Mouse (Mus musculus): ENCODE measurements around the gene Myh9. TPM values are rescaled to one million over a fixed set of nuclear protein-coding genes. Genes with fewer than 3 reads are reported as not detected.

The Myh9 gene
- polyA plus RNA-seq, 1 experiment, result 187 TPM

GRCm38 (mm10) chr15:77773099-77773915 is 68.7 kb downstream of the Myh9 start:
- TF ChIP-seq GATA1 (IDR thresholded peaks at IDR 0.05; ENCODE audit: low read length), result no peak

GRCm38 (mm10) chr15:77770942-77771341 is 71.0 kb downstream of the Myh9 start:
- TF ChIP-seq GATA1 (IDR thresholded peaks at IDR 0.05; ENCODE audit: low read length), result no peak

DNA sequence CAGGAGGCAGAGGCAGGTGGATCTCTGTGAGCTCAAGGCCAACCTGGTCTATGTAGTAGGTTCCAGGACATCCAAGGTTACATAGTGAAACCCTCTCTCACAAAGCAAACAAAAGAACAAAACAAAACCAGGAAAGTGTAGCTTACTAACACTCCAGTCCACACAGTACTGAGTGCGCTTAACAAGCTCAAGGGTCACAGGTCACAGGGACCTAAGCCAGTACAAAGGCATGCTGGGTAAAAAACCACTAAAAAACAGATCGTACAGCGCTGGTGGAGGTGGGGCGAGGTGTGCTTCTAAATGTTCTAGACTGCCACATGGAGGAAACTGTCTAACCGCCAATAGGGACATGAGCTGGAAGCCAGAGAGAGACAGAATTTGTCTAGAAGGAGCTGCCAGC is 71.6 kb downstream of the Myh9 start:
- no peak for TF ChIP-seq GATA1 (IDR thresholded peaks at IDR 0.05; ENCODE audit: low read length)

DNA sequence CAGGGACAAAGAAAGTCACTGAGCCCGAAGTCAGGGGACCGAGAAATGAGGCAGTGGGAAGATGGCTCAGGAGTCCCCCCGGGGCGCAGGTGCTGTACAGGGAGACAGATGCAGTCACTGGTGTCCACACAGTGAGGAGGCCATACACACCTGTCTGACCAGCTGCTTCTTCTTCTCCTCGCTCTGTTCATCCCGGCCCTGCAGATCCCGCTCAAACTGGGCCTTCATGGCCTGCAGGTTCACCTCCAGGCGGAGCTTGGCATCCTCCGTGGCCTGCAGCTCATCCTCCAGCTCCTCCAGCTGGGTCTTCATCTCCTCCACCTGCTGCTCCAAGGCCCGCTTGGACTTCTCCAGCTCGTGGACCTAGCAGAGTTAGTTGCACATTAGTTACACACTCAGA is 75.0 kb downstream of the Myh9 start:
- no peak for TF ChIP-seq GATA1 (IDR thresholded peaks at IDR 0.05; ENCODE audit: low read length)

DNA sequence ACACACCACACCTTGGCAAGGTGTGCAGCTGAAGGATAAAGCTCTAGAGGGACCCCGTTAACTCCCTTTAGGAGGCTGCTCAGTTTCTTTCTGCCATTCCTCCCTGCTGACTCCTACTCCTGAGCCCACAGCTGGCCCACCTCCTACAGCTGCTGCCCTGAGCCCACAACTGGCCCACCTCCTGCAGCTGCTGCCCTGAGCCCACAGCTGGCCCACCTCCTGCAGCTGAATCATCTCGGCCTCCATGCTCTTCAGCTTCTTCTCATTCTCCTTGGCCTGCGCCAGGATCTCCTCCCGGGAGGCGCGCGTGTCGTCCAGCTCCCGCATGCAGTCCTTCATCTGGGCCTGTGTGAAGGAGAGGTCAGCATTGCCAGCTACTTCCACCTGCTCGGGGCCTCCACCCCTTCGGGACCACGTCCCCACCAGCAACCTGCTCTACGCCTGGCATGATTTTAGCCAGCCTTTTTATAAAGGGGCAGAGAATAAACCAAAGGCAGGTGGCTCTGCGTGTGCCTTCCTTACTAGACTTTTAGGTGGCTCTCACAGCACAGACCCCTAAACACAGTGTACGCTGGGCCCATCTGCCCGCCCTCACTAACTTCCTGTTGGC is 76.4 kb downstream of the Myh9 start:
- no peak for TF ChIP-seq GATA1 (IDR thresholded peaks at IDR 0.05; ENCODE audit: low read length)

DNA sequence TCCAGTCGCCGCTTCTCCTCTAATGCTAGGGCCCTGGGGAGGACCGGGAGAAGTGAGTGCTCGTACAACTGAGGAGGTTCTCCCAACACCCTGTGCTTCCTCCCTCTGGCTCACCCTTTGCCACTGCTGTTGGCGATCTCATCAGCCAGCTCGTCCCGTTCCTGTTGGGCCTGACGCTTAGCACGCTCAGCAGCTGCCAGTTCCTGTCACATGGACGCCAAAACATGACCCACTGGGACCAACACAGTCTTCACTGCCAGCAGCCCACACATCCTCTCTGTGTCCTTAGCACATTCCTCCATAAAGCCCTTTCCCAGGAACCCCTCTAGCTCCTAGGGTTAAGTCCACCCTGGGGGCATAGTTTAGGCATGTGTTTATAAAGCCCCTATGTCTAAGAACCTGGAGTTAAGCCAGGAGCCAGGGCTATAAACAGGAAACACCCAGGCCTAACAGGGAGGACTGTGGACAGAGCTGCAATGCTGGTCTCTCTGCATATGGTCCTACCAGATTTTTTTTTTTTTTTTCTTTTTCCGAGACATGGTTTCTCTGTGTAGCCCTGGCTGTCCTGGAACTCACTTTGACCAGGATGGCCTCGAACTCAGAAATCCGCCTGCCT is 77.5 kb downstream of the Myh9 start:
- TF ChIP-seq GATA1 (IDR thresholded peaks at IDR 0.05; ENCODE audit: low read length), result no peak

DNA sequence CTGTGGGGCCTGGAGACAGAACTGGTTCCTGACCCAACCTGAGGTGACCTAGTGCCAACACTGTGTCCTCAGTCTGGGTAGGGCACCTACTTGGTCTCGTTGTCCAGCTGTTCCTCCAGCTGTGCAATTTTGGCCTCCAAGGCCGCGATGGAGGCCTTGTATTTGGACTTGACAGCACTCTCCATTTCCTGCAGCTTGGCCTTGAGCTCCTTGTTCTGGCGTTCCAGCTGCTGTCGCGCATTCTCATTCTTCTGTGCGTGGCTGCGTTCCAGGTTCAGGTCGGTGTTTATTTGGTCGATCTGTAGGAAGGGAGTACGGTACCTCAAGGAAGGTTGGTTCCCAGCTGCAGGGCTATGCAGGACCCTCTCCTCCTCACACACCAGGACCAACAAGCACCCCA is 78.3 kb downstream of the Myh9 start:
- TF ChIP-seq GATA1 (IDR thresholded peaks at IDR 0.05; ENCODE audit: low read length), result no peak

GRCm38 (mm10) chr15:77763050-77763449 is 78.9 kb downstream of the Myh9 start:
- no peak for TF ChIP-seq GATA1 (IDR thresholded peaks at IDR 0.05; ENCODE audit: low read length)

DNA sequence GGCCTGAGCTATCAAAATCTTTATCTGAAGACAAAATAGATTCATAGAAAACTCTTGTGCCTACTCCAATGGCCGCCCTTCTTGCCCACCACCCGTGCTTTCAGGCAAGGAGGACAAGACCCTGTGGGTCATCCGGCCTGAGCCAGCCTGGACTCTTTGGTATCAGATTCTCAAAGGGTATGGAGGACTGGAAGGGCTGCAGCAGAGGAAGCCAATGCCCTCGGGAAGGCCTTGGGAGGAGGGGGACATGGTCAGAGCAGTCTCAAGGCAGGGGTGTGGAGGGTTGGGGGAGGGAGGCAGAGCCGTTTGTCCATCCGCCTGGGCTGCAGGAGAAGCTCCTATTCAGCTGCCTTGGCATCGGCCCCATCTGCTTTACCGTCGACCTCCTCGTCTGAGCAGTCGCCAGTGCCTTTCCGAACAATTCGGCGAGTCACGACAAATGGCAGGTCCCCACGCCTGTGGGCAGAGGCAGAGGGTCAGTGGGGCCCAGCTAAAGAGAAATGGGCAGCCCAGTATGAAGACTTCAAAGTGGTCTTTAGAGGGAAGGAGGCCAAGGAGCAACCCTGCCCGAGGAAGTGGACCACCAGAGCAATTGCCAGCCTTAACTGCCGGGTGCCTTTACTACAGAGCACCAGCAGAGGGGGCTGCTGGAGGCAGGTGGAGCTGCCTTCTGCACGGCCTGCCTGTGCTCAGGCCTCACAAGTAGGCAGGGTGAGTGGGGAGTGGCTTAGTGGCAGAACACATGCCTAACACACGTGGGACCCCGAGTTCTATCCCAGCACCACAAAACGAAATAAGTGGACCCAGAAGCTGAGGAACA is 80.2 kb downstream of the Myh9 start:
- no peak for TF ChIP-seq GATA1 (IDR thresholded peaks at IDR 0.05; ENCODE audit: low read length)

DNA sequence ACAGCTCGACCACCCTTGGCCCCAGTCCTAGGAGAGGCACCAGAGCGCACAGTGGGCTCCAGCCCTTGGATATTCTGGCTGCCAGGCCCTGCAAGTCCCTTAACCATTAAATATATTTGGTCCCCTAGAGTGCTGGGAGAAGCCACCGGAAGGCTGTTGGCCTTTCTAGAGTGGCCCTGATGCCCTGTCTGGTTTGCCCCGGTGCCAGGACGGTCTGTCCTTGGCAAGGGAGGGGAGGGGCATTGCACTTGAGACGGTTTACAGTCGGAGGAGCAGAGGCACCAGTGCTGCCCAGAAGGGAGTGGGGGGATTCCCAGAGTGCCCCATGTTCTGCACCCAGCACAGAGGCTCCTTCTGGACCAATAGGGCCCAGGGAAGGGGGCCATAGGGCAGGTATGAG is 80.9 kb downstream of the Myh9 start:
- no peak for TF ChIP-seq GATA1 (IDR thresholded peaks at IDR 0.05; ENCODE audit: low read length)

- TF ChIP-seq GATA1 (IDR thresholded peaks at IDR 0.05; ENCODE audit: low read length), result no peak
These were observed 81.9 kb downstream of the Myh9 start for GRCm38 (mm10) chr15:77760037-77760436.

DNA sequence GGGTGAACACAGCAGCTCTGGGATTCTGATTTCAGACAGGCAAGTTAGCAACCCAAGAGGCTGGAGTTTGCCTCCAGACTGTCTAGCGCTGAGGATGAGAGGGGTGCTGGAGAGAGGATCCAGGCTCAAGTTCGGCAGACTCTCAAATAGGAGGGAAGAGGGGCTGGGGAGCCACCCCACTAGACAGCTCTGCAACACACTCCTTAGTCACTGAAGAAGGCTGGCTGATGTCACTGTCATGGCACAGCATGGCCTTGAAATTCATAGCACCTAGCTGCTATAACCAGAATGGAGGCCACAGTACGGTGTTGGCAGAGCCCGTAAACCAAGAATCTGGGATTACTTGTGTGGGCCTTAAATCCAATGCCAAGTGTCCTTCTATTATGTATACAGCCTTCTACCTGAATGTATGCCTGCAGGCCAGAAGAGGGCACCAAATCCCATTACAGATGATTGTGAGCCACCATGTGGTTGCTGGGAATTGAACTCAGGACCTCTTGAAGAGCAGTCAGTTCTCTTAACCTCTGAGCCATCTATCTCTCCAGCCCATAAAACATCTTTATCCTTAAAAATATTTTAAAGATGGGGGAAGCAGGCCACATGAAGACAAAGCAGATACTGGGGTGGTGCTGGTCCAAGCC is 84.3 kb downstream of the Myh9 start:
- TF ChIP-seq GATA1 (IDR thresholded peaks at IDR 0.05; ENCODE audit: low read length), result no peak

GRCm38 (mm10) chr15:77756848-77757247 is 85.1 kb downstream of the Myh9 start, which contains the start of gene Apol8:
Apol8 (minus strand) TSS chr15:77757003.
- no peak for TF ChIP-seq GATA1 (IDR thresholded peaks at IDR 0.05; ENCODE audit: low read length)

- no peak for TF ChIP-seq GATA1 (IDR thresholded peaks at IDR 0.05; ENCODE audit: low read length)
These were observed 85.9 kb downstream of the Myh9 start for GRCm38 (mm10) chr15:77756081-77756480.

- no peak for TF ChIP-seq GATA1 (IDR thresholded peaks at IDR 0.05; ENCODE audit: low read length)
These were observed 86.8 kb downstream of the Myh9 start for GRCm38 (mm10) chr15:77755132-77755531.

Measured in G1E-ER4 (cell line).